Mouse (Mus musculus): ENCODE measurements at regions not wholly inside any gene's neighbourhood (a gene's known extent, or its start where the extent isn't known, plus 50 kb on each side); places are given as distances from the start of the nearest gene placed in this dataset.

GRCm38 (mm10) chr7:74974448-74974847, 334.6 kb downstream of the Sv2b start:
- ATAC-seq (ENCODE audit: insufficient number of reproducible peaks, low FRiP score, low TSS enrichment, low read depth), result no peak
- Histone ChIP-seq H3K27me3 (no peaks in the 10 kb centered on the region), H3K36me3 (no peaks in the 10 kb centered on the region), H3K9me3 (replicated peaks) (no peaks in the 10 kb centered on the region), H3K4me2 (replicated peaks) (no peak overlapping the region), H3K27ac (replicated peaks) (no peak overlapping the region), H3K4me3 (replicated peaks) (no peak overlapping the region), H3K4me1 (no peaks in the 10 kb centered on the region), H3K9ac (no peak overlapping the region)
- WGBS, result 79% methylated on average over 3 of the region's 3 CpGs

DNA sequence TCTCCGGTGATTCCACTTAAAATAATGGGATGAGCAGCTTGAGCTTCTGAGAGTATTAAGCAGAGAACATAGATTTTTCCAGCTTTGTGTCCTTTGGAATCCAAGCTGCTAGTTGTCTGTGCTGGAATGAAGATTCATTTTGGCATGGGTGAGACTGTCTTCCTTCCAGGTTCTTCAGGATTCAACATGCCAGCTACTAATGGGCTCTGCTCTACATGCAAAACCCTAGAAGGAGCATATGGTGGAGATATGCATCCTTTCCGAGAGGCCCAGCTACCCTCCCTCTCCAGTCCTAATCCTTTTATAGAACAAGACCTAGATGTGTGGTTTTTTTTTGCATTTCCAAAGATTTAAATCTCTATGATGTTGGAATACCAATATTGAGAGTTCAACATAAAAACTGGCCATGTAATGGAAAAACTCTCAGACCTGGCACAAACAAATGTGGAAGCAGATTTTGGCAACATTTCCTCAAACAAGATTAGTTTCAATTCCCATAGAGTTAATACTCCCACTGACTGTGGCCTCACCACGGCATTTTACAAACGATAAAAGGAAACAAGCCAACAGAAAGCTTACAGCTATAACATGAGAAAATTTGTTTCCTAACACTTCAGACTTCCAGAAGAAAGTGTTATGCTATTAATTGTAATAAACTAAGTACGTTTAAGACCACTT, 364.5 kb downstream of the Sv2b start:
- H3K4me1 ChIP-seq, result peaks cover 3% of the 10 kb centered on the region; the same call in 1 of the 2 replicates
- H3K4me2 ChIP-seq (replicated peaks), result no peak overlapping the region
- H3K4me3 ChIP-seq (replicated peaks), result no peak overlapping the region
- no peak for ATAC-seq (ENCODE audit: insufficient number of reproducible peaks, low FRiP score, low TSS enrichment, low read depth)
- no peak overlapping the region for H3K9ac ChIP-seq
- 55% methylated on average over 5 of the region's 5 CpGs for whole genome bisulfite sequencing
- H3K36me3 ChIP-seq, result no peaks in the 10 kb centered on the region
- H3K27me3 ChIP-seq, result no peaks in the 10 kb centered on the region
- H3K9me3 ChIP-seq (replicated peaks), result no peaks in the 10 kb centered on the region
- H3K27ac ChIP-seq (replicated peaks), result no peak overlapping the region

DNA sequence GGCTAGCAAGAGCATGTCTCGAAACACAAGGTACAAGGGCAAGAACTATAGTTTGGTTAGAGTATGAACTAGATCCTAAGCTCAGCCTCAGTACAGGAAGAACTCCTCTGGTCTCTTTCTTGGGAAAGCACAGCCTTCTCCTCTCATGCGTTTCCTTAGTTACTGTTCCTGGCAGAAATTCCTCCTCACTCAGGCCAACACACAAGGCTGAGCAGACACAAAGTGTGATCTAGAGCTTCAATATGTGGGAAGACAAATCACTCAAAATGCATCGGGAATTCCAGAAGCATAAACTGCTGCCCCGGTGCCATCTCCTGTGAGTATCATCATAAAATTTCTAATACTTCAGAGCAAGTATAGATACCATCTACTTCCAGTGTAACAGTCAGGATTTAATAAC, 366.1 kb downstream of the Sv2b start:
- no peak overlapping the region for H3K4me3 ChIP-seq (replicated peaks)
- H3K9me3 ChIP-seq (replicated peaks), result no peaks in the 10 kb centered on the region
- ATAC-seq (ENCODE audit: insufficient number of reproducible peaks, low FRiP score, low TSS enrichment, low read depth), result no peak
- no peak overlapping the region for H3K9ac ChIP-seq
- no peak overlapping the region for H3K27ac ChIP-seq (replicated peaks)
- WGBS, result 67% methylated on average over 4 of the region's 4 CpGs
- peaks cover 3% of the 10 kb centered on the region; the same call in 1 of the 2 replicates for H3K4me1 ChIP-seq
- no peaks in the 10 kb centered on the region for H3K27me3 ChIP-seq
- H3K36me3 ChIP-seq, result no peaks in the 10 kb centered on the region
- no peak overlapping the region for H3K4me2 ChIP-seq (replicated peaks)

- Histone ChIP-seq H3K27me3 (no peaks in the 10 kb centered on the region), H3K4me3 (replicated peaks) (no peak overlapping the region), H3K4me2 (replicated peaks) (no peak overlapping the region), H3K9ac (no peak overlapping the region), H3K36me3 (no peaks in the 10 kb centered on the region), H3K4me1 (peaks cover 3% of the 10 kb centered on the region; the same call in 1 of the 2 replicates), H3K9me3 (replicated peaks) (no peaks in the 10 kb centered on the region), H3K27ac (replicated peaks) (no peak overlapping the region)
- ATAC-seq (ENCODE audit: insufficient number of reproducible peaks, low FRiP score, low TSS enrichment, low read depth), result no peak
- whole genome bisulfite sequencing, result 40% methylated on average over 3 of the region's 3 CpGs
These were observed 366.9 kb downstream of the Sv2b start for GRCm38 (mm10) chr7:74942146-74942545.

DNA sequence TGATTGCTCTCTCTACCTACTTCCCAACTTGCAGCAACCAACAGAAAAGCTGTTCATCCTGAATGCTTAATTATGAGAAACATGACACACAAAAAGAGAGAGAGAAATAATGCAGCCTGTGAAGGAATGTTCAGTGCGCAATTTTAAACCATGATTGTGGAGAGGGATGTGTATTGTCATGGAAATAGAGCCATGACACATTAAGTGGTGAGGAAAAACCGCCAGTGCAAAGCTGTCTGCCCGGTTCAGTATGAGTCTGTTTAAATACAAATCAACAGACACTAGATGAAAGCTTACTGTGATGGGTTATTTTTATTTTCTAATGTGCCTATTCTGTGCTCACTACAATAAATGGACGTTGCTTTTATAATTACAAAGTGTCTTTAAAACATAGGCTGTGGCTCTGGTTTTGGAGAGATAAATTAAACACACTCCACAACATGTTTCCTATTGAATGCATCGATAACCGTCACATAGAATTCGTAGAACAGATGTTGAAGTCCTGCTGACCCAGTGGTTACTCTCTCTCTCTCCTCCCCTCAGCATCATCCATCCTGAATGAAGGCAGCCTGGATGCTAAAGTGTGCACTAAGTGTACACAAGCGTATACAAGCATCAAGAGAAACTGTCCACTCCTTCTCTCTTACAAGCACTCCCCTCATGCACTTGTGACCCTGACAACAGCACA, 374.7 kb upstream of the Slco3a1 start:
- no peak for ATAC-seq (ENCODE audit: insufficient number of reproducible peaks, low FRiP score, low TSS enrichment, low read depth)
- 51% methylated on average over 8 of the region's 8 CpGs for WGBS
- no peaks in the 10 kb centered on the region for H3K9me3 ChIP-seq (replicated peaks)
- H3K4me2 ChIP-seq (replicated peaks), result no peak overlapping the region
- no peak overlapping the region for H3K9ac ChIP-seq
- H3K4me3 ChIP-seq (replicated peaks), result no peak overlapping the region
- H3K27me3 ChIP-seq, result no peaks in the 10 kb centered on the region
- no peak overlapping the region for H3K27ac ChIP-seq (replicated peaks)
- no peaks in the 10 kb centered on the region for H3K4me1 ChIP-seq
- no peaks in the 10 kb centered on the region for H3K36me3 ChIP-seq

DNA sequence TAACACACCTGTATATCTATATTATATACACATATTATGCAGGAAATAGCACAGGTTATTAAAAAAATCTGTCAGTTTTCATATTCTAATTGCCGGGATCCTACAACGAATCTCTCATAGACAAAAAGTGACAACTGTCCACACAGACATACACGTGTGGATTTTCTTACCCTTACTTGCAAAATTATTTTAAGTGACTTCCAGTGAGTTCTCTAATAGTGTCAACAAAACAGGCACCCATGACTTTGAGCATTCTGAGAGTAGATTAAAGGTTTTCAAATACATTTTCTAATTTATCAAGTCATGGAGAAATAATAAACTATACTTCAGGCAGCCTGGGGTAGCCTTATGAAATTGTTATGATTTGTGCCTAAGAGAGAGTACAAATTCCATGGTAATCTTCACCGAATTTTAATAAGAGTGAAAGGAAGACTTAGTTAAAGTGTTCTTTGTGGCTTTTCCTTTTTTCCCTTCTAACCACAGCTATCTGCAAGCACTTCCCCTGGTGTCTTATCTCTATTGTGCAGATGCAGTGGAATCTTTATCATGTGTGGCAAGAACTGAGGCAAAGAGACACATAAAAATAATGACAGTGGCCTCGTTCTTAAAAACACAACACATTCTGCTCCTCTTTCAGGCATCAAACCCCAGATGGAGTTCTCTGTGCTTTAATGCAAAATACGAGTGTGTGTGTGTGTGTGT, 373.8 kb upstream of the Slco3a1 start:
- Histone ChIP-seq H3K27me3 (no peaks in the 10 kb centered on the region), H3K4me1 (no peaks in the 10 kb centered on the region), H3K9ac (no peak overlapping the region), H3K4me2 (replicated peaks) (no peak overlapping the region), H3K9me3 (replicated peaks) (no peaks in the 10 kb centered on the region), H3K27ac (replicated peaks) (no peak overlapping the region), H3K36me3 (no peaks in the 10 kb centered on the region), H3K4me3 (replicated peaks) (no peak overlapping the region)
- 69% methylated on average over 6 of the region's 6 CpGs for WGBS
- no peak for ATAC-seq (ENCODE audit: insufficient number of reproducible peaks, low FRiP score, low TSS enrichment, low read depth)

- no peak overlapping the region for H3K27ac ChIP-seq (replicated peaks)
- no peaks in the 10 kb centered on the region for H3K4me1 ChIP-seq
- no peaks in the 10 kb centered on the region for H3K36me3 ChIP-seq
- H3K9me3 ChIP-seq (replicated peaks), result no peaks in the 10 kb centered on the region
- no peaks in the 10 kb centered on the region for H3K27me3 ChIP-seq
- no peak for ATAC-seq (ENCODE audit: insufficient number of reproducible peaks, low FRiP score, low TSS enrichment, low read depth)
- WGBS, result 73% methylated on average over 2 of the region's 2 CpGs
- H3K9ac ChIP-seq, result no peak overlapping the region
- no peak overlapping the region for H3K4me3 ChIP-seq (replicated peaks)
- H3K4me2 ChIP-seq (replicated peaks), result no peak overlapping the region
These were observed 372.1 kb upstream of the Slco3a1 start for GRCm38 (mm10) chr7:74926729-74927128.

GRCm38 (mm10) chr7:74924156-74924555, 369.6 kb upstream of the Slco3a1 start:
- no peak for ATAC-seq (ENCODE audit: insufficient number of reproducible peaks, low FRiP score, low TSS enrichment, low read depth)
- H3K4me2 ChIP-seq (replicated peaks), result no peak overlapping the region
- no peak overlapping the region for H3K4me3 ChIP-seq (replicated peaks)
- WGBS, result 54% methylated on average over 1 of the region's 1 CpGs
- H3K27ac ChIP-seq (replicated peaks), result no peak overlapping the region
- no peaks in the 10 kb centered on the region for H3K4me1 ChIP-seq
- H3K9ac ChIP-seq, result no peak overlapping the region
- no peaks in the 10 kb centered on the region for H3K27me3 ChIP-seq
- H3K9me3 ChIP-seq (replicated peaks), result no peaks in the 10 kb centered on the region
- no peaks in the 10 kb centered on the region for H3K36me3 ChIP-seq

DNA sequence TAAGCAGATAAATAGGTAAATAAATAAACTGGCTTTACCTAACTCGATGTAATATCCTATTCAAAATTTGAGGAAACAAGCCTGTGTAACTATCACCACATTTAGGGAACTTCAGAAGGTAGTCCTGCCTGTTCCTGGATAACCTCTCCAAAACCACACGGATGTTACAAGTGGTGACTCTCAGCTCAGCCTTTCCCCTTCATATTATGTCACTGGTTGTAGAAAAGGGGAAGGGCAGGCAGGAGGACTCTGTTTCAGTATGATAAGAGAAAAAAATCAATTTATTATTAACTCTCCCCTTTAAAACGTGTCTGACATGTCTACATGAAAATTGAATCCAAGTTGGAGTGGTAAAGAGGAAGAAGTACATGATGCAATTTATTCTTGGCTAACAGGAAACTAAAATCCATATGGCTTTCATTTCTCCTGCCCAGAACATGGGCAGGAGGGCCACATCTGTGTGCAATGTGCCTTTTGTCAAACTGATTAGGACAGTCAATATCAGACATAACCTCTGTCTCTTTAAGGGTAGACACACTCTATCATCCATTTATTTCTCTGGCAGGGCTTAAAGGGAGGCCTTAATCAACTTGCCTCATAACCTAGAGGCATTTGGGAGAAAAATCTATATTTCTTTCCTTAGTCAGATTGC, 353.9 kb upstream of the Slco3a1 start:
- H3K27ac ChIP-seq (replicated peaks), result no peak overlapping the region
- no peaks in the 10 kb centered on the region for H3K27me3 ChIP-seq
- ATAC-seq (ENCODE audit: insufficient number of reproducible peaks, low FRiP score, low TSS enrichment, low read depth), result no peak
- H3K36me3 ChIP-seq, result no peaks in the 10 kb centered on the region
- 27% methylated on average over 3 of the region's 3 CpGs for WGBS
- no peak overlapping the region for H3K4me3 ChIP-seq (replicated peaks)
- no peak overlapping the region for H3K9ac ChIP-seq
- H3K4me2 ChIP-seq (replicated peaks), result no peak overlapping the region
- H3K4me1 ChIP-seq, result no peaks in the 10 kb centered on the region
- no peaks in the 10 kb centered on the region for H3K9me3 ChIP-seq (replicated peaks)

GRCm38 (mm10) chr7:74907391-74907790, 352.8 kb upstream of the Slco3a1 start:
- no peaks in the 10 kb centered on the region for H3K9me3 ChIP-seq (replicated peaks)
- no peaks in the 10 kb centered on the region for H3K27me3 ChIP-seq
- H3K4me2 ChIP-seq (replicated peaks), result no peak overlapping the region
- WGBS, result 30% methylated on average over 1 of the region's 1 CpGs
- no peaks in the 10 kb centered on the region for H3K36me3 ChIP-seq
- H3K9ac ChIP-seq, result no peak overlapping the region
- no peak overlapping the region for H3K27ac ChIP-seq (replicated peaks)
- no peak for ATAC-seq (ENCODE audit: insufficient number of reproducible peaks, low FRiP score, low TSS enrichment, low read depth)
- H3K4me3 ChIP-seq (replicated peaks), result no peak overlapping the region
- no peaks in the 10 kb centered on the region for H3K4me1 ChIP-seq

- no peak for ATAC-seq (ENCODE audit: insufficient number of reproducible peaks, low FRiP score, low TSS enrichment, low read depth)
These were observed 322.9 kb upstream of the Slco3a1 start for GRCm38 (mm10) chr7:74877466-74877865.

More at GRCm38 (mm10) chr7:74877466-74877865, 322.9 kb upstream of the Slco3a1 start:
- Histone ChIP-seq H3K9me3 (replicated peaks) (no peaks in the 10 kb centered on the region), H3K4me2 (replicated peaks) (no peak overlapping the region), H3K4me1 (no peaks in the 10 kb centered on the region), H3K9ac (no peak overlapping the region), H3K27ac (replicated peaks) (no peak overlapping the region), H3K27me3 (no peaks in the 10 kb centered on the region), H3K36me3 (no peaks in the 10 kb centered on the region), H3K4me3 (replicated peaks) (no peak overlapping the region)
- 68% methylated on average over 3 of the region's 3 CpGs for WGBS
